Mouse (Mus musculus) stomach, embryonic 15.5 days (tissue): ENCODE results near the gene Cdk12. TPM values are rescaled to one million over a fixed set of nuclear protein-coding genes. Genes with fewer than 3 reads are reported as not detected.

ENCODE experiments used
- ATAC-seq: fragments of 200-750 bp; cut with Nextera tagmentation; 2 replicates; pipeline ENCODE4 v1.8.0; 2017; ENCODE audit warnings: low read depth, moderate number of reproducible peaks, moderate TSS enrichment; ENCODE audit not compliant: insufficient read depth, low FRiP score
- H3K27ac ChIP-seq: fragments of 300-500 bp; sonication (generic); 2 replicates; pipeline ENCODE4 v1.5.1; 2015; ENCODE audit warnings: mild to moderate bottlenecking, inconsistent platforms
- H3K27me3 ChIP-seq: fragments of 300-500 bp; sonication (generic); replicated peaks from 2 replicates; pipeline ENCODE4 v1.6.1; 2015; ENCODE audit warnings: inconsistent platforms
- H3K36me3 ChIP-seq: fragments of 300-500 bp; sonication (generic); 2 replicates; pipeline ENCODE4 v1.6.1; 2015; ENCODE audit warnings: inconsistent platforms
- H3K4me1 ChIP-seq: fragments of 300-500 bp; sonication (generic); 2 replicates; pipeline ENCODE4 v1.6.1; 2015; ENCODE audit warnings: inconsistent platforms
- H3K4me2 ChIP-seq: fragments of 300-500 bp; sonication (generic); 2 replicates; pipeline ENCODE4 v1.6.1; 2015; ENCODE audit warnings: mild to moderate bottlenecking, inconsistent platforms
- H3K4me3 ChIP-seq: fragments of 300-500 bp; sonication (generic); replicated peaks from 2 replicates; pipeline ENCODE4 v1.5.1; 2015; ENCODE audit warnings: inconsistent platforms
- H3K9ac ChIP-seq: fragments of 300-500 bp; sonication (generic); 2 replicates; pipeline ENCODE4 v1.6.1; 2015; ENCODE audit warnings: inconsistent platforms
- H3K9me3 ChIP-seq: fragments of 300-500 bp; sonication (generic); 2 replicates; pipeline ENCODE4 v1.6.1; 2016; ENCODE audit warnings: inconsistent platforms
- WGBS: fragments of 180-500 bp; shearing (Covaris S2); methylation state at CpG from one replicate; pipeline ENCODE4 v1.1.7; 2015; 5-methylcytosine and 5-hydroxymethylcytosine counted together
- polyA plus RNA-seq: library from polyadenylated mRNA; unstranded; fragments of >200 nt; fragmentation: Nextera tagmentation; extraction: Ambion mirVana; gene quantifications from 2 replicates; pipeline ENCODE4 v1.2.1, GENCODE M21; 2015

Gene Cdk12
- polyA plus RNA-seq, 1 experiment from 2014 or later = 9.7 TPM

DNA sequence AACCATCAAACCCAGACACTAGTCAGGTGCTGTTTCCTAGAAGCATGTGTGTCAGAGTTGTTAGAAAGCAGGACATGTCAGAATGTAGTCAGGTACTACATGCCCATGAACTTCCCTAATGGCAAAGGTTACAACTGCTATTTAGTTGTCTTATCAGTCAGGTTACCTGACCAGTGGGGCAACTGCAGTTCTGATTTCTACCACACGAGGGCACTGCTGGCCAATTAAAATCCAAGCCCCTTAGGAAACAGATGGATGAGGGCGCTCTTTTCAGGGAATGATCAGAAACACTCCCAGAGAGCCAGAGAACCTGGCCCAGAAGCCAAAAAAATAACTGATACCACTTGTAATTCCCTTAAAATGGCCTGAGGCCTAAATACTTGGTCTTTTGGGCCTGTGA lies 62.2 kb downstream of the Cdk12 start:
- Histone ChIP-seq H3K9me3 (no peaks in the 10 kb centered on the region), H3K27ac (no peak overlapping the region), H3K4me2 (no peak overlapping the region), H3K9ac (no peak overlapping the region), H3K36me3 (peaks cover 42% of the 10 kb centered on the region), H3K4me1 (no peaks in the 10 kb centered on the region), H3K27me3 (no peaks in the 10 kb centered on the region), H3K4me3 (no peak overlapping the region)
- ATAC-seq = 0 out of 2 replicates have a peak, but pooled peaks have one; percentile 18
- WGBS = 5% methylated on average over 2 of the region's 2 CpGs

DNA sequence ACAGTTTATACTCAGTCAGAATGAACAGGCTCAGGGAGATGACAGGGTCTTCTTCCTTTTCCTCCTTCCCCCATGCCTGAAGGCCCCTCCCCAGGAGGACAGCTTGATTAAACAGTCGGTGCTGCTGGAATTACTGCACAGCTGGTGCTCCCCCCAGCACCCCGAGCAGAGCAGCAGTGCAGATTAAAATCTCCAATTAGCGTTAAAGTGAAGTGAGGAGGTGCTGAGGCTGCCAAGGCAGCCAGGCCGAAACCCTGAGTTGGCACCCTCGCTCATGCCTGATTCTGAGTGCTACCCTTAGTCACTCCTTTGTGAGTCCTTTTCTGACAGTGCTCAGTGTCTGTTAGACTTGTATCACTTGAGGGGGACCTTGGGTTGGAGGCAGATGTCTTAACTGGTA lies 63.0 kb downstream of the Cdk12 start:
- ATAC-seq = no peak
- Histone ChIP-seq H3K9me3 (no peaks in the 10 kb centered on the region), H3K9ac (no peak overlapping the region), H3K27ac (no peak overlapping the region), H3K36me3 (peaks cover 47% of the 10 kb centered on the region), H3K4me1 (no peaks in the 10 kb centered on the region), H3K27me3 (no peaks in the 10 kb centered on the region), H3K4me2 (no peak overlapping the region), H3K4me3 (no peak overlapping the region)
- 72% methylated on average over 5 of the region's 5 CpGs for WGBS

DNA sequence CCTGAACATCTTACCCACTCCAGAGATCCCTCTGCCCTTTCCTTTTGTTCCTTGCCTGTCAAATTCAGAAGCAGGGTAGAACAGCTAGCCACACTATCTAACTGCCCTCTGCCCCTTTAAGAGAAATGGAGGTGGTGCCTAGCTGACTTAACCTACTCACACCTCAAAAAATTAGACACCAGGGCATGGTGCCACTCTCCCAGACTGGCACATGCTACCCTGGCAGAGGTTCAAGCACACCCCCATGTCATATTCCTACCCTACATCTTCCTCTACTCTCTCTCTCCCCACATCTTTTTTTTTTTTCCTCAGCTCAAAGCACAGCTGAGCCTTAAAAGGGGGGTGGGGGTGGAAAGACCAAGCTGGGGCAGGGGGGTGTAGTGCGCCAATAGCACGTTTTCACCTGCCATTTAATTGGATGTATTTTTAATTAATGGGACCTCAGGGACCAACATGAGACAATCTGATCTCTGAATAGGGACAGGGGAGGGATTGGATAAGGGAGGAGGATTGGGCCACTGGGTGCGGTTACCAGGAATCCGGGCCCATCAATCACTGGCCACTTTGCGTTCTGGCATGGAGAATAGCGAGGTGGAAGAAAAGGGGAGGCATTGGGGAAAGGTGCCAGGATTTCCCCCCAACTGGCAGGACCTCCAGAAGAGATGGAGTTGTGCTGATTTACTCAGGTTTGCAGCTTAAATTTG lies 64.0 kb downstream of the Cdk12 start:
- Histone ChIP-seq H3K36me3 (peaks cover 50% of the 10 kb centered on the region), H3K4me1 (no peaks in the 10 kb centered on the region), H3K9me3 (no peaks in the 10 kb centered on the region), H3K4me3 (no peak overlapping the region), H3K27me3 (no peaks in the 10 kb centered on the region), H3K27ac (no peak overlapping the region), H3K4me2 (no peak overlapping the region), H3K9ac (no peak overlapping the region)
- 60% methylated on average over 6 of the region's 6 CpGs for WGBS
- ATAC-seq = no peak

DNA sequence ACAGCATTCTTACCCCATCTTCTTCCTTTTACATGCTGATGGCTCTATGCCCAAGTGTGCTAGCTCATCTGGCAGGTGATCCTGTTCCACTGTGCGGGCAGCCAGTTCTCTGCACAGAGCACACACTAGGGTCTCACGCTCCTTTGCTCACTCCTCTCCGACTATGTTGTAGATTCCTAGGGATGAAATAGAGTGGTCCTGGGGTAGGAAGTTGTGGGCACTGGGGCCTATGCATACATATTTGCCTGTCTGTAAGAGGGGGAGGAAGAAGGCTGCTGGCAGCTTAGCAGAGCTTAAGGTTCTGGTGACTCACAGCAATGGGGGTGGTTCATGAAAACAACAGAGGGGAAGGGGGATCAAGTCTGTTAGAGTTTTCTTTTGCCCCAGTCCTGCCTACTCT lies 67.2 kb downstream of the Cdk12 start:
- Histone ChIP-seq H3K4me2 (no peak overlapping the region), H3K27ac (no peak overlapping the region), H3K9ac (no peak overlapping the region), H3K9me3 (no peaks in the 10 kb centered on the region), H3K4me1 (no peaks in the 10 kb centered on the region), H3K27me3 (no peaks in the 10 kb centered on the region), H3K36me3 (peaks cover 49% of the 10 kb centered on the region), H3K4me3 (no peak overlapping the region)
- no peak for ATAC-seq
- WGBS = 86% methylated on average over 3 of the region's 3 CpGs

DNA sequence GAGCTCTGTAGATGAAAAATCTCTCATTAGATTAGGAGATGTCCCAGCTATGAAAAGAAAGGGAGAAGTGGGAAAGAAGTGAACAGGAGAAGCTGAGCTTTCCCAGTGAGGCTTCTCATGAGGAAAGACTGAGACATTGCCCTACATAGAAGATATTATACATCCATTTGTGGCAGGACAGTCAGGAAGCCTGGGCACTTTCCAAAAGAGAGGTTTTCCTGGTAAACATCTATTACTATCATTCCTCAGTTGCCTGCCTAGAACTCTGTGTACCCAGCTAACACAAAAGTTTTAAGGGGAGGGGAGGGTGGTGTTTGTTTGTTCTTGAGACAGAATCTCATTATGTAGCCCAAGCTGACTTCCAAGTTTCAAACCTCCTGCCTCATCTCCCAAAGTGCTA lies 67.6 kb downstream of the Cdk12 start:
- H3K27me3 ChIP-seq = no peaks in the 10 kb centered on the region
- peaks cover 49% of the 10 kb centered on the region for H3K36me3 ChIP-seq
- no peaks in the 10 kb centered on the region for H3K9me3 ChIP-seq
- H3K27ac ChIP-seq = no peak overlapping the region
- ATAC-seq = no peak
- H3K4me1 ChIP-seq = no peaks in the 10 kb centered on the region
- no peak overlapping the region for H3K4me2 ChIP-seq
- no peak overlapping the region for H3K9ac ChIP-seq
- no peak overlapping the region for H3K4me3 ChIP-seq

DNA sequence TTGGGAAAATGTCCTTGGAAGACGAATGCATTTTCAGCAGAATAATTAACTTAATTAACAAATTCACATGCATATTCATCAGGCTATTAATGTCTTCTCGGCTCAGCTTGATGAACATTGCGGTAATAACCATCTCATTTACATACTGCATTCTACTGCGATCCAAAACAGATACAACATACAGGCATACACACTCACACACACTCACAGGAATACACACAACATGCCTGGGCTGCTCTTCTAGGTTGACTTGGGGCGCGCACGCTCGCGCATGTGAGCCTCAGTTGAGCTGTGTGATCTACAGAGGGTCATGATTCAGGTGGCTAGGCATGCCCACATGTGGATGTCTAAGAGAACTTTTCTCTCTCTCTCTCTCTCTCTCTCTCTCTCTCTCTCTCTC lies 80.9 kb downstream of the Cdk12 start:
- Histone ChIP-seq H3K4me2 (no peak overlapping the region), H3K27ac (no peak overlapping the region), H3K4me1 (no peaks in the 10 kb centered on the region), H3K27me3 (no peaks in the 10 kb centered on the region), H3K4me3 (no peak overlapping the region), H3K9me3 (no peaks in the 10 kb centered on the region), H3K36me3 (peaks cover 7% of the 10 kb centered on the region), H3K9ac (no peak overlapping the region)
- ATAC-seq = no peak
- WGBS = 37% methylated on average over 9 of the region's 9 CpGs

DNA sequence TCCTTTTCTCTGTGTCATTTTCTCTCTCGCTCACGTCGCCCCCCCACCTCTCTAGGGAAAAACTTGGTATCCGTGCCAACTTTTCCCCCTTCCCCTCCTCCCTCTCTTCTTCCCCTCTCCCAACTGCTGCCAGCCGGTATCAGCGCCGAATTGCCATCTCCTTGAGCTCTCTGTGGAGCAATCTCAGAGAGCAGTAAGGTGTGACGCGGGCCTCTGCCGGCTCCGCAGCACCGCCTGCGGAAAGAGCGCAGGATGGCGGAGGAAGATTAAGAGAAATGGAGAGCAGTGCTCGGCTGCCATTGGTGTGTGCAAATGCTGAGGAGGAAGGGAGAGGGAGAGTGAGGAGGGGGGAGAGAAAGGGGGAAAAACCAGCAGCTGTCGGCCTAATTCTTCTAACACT lies 81.4 kb downstream of the Cdk12 start:
- H3K36me3 ChIP-seq = peaks cover 2% of the 10 kb centered on the region
- no peaks in the 10 kb centered on the region for H3K4me1 ChIP-seq
- no peak overlapping the region for H3K9ac ChIP-seq
- no peak overlapping the region; the same call in 1 of the 2 replicates for H3K4me3 ChIP-seq
- no peaks in the 10 kb centered on the region for H3K9me3 ChIP-seq
- no peaks in the 10 kb centered on the region for H3K27me3 ChIP-seq
- no peak overlapping the region for H3K27ac ChIP-seq
- no peak for ATAC-seq
- H3K4me2 ChIP-seq = peak overlapping the region; percentile 51
- 4% methylated on average over 16 of the region's 17 CpGs for WGBS

DNA sequence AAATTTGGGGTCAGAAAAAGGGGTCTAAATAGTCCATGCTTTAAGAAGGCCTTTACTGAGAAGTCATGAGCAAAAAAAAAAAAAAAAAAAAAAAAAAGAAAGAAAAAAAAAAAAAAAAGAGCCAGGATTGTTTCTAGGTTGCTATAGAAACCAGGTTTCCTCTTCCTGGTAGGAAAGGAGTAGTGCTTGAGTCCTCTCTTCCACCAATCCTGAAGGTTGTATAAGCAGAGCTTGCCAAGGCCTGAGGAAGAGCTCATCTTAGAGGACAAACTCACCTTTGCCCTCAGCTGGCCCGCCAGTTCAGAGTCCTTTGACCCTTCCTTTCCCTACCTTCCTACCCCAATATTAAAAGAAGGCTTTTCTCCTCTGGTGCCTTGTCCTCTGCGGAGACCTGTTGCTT lies 82.5 kb downstream of the Cdk12 start:
- no peak overlapping the region for H3K9ac ChIP-seq

DNA sequence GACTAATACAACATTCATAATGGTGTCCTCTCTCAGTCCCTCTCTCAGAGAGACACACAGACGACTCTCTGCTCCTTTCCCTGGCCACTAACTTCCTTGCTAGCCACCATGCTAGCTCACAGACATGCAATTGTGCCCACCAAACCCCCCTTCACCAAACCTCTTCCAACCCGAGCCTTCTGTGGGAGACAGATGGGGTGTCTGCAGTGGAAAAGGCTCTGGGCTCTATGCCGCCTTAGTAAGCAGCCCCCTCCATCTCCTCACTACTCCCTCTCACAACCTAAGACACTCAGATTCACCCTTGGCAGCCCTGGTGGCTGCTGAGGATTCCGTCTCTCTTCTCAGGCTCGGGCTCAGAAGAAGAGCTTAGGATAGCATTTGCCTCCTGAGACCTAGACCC lies 84.7 kb downstream of the Cdk12 start:
- H3K27ac ChIP-seq = no peak overlapping the region
- no peaks in the 10 kb centered on the region for H3K4me1 ChIP-seq
- 42% methylated on average over 5 of the region's 5 CpGs for WGBS
- no peak overlapping the region for H3K4me3 ChIP-seq
- no peaks in the 10 kb centered on the region for H3K27me3 ChIP-seq
- no peak overlapping the region for H3K9ac ChIP-seq
- no peaks in the 10 kb centered on the region for H3K36me3 ChIP-seq
- no peak overlapping the region for H3K4me2 ChIP-seq
- ATAC-seq = no peak
- no peaks in the 10 kb centered on the region for H3K9me3 ChIP-seq

More for the DNA sequence above, 82.5 kb downstream of the Cdk12 start:
- Histone ChIP-seq H3K4me3 (no peak overlapping the region), H3K27ac (no peak overlapping the region), H3K4me1 (no peaks in the 10 kb centered on the region), H3K36me3 (no peaks in the 10 kb centered on the region; the same call in 1 of the 2 replicates), H3K4me2 (no peak overlapping the region), H3K27me3 (no peaks in the 10 kb centered on the region), H3K9me3 (no peaks in the 10 kb centered on the region)
- no peak for ATAC-seq
- 62% methylated on average over 2 of the region's 2 CpGs for WGBS

DNA sequence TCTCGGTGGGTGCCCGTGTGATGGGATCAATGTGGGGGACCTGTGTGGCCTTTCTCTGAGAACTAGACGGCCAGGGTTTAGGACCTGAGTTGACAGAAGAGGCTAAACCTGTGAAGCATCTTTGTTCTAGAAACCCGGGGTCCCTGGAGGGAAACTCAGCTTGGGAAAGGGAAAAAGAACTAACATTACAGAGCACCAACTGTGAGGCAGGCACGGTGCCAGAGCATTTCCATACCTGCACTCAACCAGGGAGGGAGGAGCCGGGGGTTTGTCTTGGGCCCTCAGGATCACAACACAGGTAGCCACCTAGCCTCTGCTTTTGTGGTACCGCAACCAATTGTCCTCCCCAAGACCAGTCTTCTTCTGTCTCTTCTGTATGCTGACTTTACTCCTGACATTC lies 85.1 kb downstream of the Cdk12 start:
- Histone ChIP-seq H3K9ac (no peak overlapping the region), H3K4me2 (no peak overlapping the region), H3K4me1 (no peaks in the 10 kb centered on the region), H3K36me3 (no peaks in the 10 kb centered on the region), H3K9me3 (no peaks in the 10 kb centered on the region), H3K27ac (no peak overlapping the region), H3K27me3 (no peaks in the 10 kb centered on the region), H3K4me3 (no peak overlapping the region)
- 48% methylated on average over 7 of the region's 7 CpGs for WGBS
- ATAC-seq = no peak

DNA sequence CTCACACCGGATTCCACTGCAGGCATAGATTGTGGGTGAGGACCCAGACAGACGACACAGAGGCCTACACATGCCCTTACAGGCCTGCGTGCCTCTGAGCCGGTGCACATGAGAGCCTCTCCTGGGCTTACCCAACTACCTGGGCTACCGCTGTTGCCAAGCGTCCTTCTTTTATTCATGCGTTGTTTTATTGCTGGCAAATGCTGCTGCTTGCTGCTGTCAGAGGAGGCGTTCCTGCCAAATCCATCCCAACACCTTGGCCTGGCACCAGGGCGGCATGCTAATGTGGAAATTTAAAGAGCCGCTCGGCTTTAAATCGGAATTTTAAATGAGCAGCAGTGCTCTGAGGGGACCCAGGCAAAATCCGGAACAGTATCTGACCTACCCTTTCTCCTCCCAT lies 87.0 kb downstream of the Cdk12 start:
- no peaks in the 10 kb centered on the region for H3K4me1 ChIP-seq
- no peak overlapping the region for H3K4me3 ChIP-seq
- no peak for ATAC-seq
- no peaks in the 10 kb centered on the region for H3K27me3 ChIP-seq
- no peak overlapping the region for H3K27ac ChIP-seq
- H3K36me3 ChIP-seq = no peaks in the 10 kb centered on the region
- 50% methylated on average over 13 of the region's 13 CpGs for WGBS
- no peaks in the 10 kb centered on the region for H3K9me3 ChIP-seq
- no peak overlapping the region for H3K4me2 ChIP-seq
- H3K9ac ChIP-seq = no peak overlapping the region

DNA sequence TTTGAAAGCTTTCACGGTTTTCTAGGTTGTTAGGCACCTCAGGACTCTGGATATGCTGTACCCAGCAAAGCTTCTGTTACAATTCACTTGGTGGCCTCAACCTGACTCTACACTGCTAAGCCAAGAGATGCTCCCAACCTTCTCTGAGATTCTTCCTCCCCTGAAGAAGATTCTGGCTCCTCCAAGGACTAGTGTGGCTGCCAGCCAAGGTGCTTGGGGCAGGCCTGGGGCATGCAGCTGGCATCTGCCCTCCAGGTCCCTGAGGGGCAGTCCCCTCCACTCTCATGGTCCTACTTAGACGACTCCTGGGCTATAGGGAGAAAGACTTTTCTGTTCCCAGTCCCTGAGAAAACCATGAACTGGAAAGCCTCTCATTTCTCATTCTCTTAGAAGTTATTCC lies 88.0 kb downstream of the Cdk12 start:
- Histone ChIP-seq H3K36me3 (no peaks in the 10 kb centered on the region), H3K9ac (no peak overlapping the region), H3K4me1 (no peaks in the 10 kb centered on the region), H3K9me3 (no peaks in the 10 kb centered on the region), H3K4me2 (no peak overlapping the region), H3K27ac (no peak overlapping the region), H3K4me3 (no peak overlapping the region), H3K27me3 (no peaks in the 10 kb centered on the region)
- WGBS = 51% methylated on average over 2 of the region's 2 CpGs
- ATAC-seq = no peak

DNA sequence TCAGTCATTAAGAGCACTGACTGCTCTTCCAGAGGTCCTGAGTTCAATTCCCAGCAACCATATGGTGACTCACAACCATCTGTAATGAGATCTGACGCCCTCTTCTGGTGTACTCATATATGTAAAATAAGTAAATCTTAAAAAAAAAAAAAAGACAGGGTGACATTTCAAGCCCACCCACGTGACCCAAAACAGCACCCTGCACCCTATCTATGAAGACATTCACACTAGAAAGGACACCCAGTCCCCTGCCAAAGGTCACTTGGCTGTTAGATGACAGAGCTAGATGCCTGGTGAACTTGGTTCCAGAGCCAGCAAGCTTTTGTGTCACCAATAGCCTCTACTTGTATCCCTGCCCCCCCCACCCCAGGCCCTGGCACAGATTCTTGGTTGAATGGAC lies 90.2 kb downstream of the Cdk12 start:
- ATAC-seq = no peak
- Histone ChIP-seq H3K4me3 (no peak overlapping the region), H3K4me1 (peaks cover 7% of the 10 kb centered on the region), H3K27ac (no peak overlapping the region), H3K9ac (no peak overlapping the region), H3K36me3 (no peaks in the 10 kb centered on the region), H3K9me3 (no peaks in the 10 kb centered on the region), H3K4me2 (no peak overlapping the region), H3K27me3 (no peaks in the 10 kb centered on the region)
- WGBS = 28% methylated on average over 2 of the region's 2 CpGs
